Mouse (Mus musculus) myocyte (in vitro differentiated cells): ENCODE measurements around the gene Hpcal1. TPM values are rescaled to one million over a fixed set of nuclear protein-coding genes. Genes with fewer than 3 reads are reported as not detected.

Experiments
- H3K27me3 ChIP-seq: one replicate; pipeline ENCODE4 v1.6.1; 2011; ENCODE audit not compliant: control insufficient read depth, insufficient read depth, insufficient read length
- H3K36me3 ChIP-seq: one replicate; pipeline ENCODE4 v1.6.1; 2011; ENCODE audit not compliant: control insufficient read depth, insufficient read depth
- H3K4me2 ChIP-seq: one replicate; pipeline ENCODE4 v1.6.1; 2011; ENCODE audit warnings: low read depth, control low read depth
- H3K4me3 ChIP-seq: one replicate; pipeline ENCODE4 v1.5.1; 2011; ENCODE audit warnings: mild to moderate bottlenecking, control low read depth, moderate library complexity
- H3K79me2 ChIP-seq: one replicate; pipeline ENCODE4 v1.6.1; 2011; ENCODE audit not compliant: control insufficient read depth, insufficient read depth
- H3ac ChIP-seq: one replicate; pipeline ENCODE4 v1.6.1; 2011; ENCODE audit not compliant: control insufficient read depth, insufficient read length
- CEBPB ChIP-seq: IDR thresholded peaks from 2 replicates; pipeline ENCODE4 v1.6.1; 2011; ENCODE audit warnings: mild to moderate bottlenecking, moderate library complexity; ENCODE audit not compliant: poor library complexity, insufficient read depth, severe bottlenecking
- E2F4 ChIP-seq: IDR thresholded peaks from one replicate; pipeline ENCODE4 v1.6.1; 2011; ENCODE audit warnings: mild to moderate bottlenecking, control low read depth, moderate library complexity; ENCODE audit not compliant: insufficient read depth
- MAX ChIP-seq: IDR thresholded peaks from one replicate; pipeline ENCODE4 v1.6.1; 2011; ENCODE audit warnings: low read depth, mild to moderate bottlenecking, control low read depth
- MYOD1 ChIP-seq, 3 experiments: IDR thresholded peaks; one replicate each; pipeline ENCODE4 v1.6.1; 2011; ENCODE audit warnings: control low read depth in 2 of 3, low read depth in 2 of 3, mild to moderate bottlenecking in 2 of 3, moderate library complexity in 1 of 3; ENCODE audit not compliant: insufficient read length in 2 of 3, control insufficient read depth in 1 of 3
- MYOG ChIP-seq, 3 experiments: IDR thresholded peaks; one replicate each; pipeline ENCODE4 v1.6.1; 2011; ENCODE audit warnings: control low read depth in 2 of 3, low read depth in 2 of 3, mild to moderate bottlenecking in 2 of 3; ENCODE audit not compliant: insufficient read length in 2 of 3, control insufficient read depth in 1 of 3, insufficient read depth in 1 of 3
- POLR2A ChIP-seq: IDR thresholded peaks from one replicate; pipeline ENCODE4 v1.6.1; 2011; ENCODE audit warnings: low read depth, mild to moderate bottlenecking, control low read depth, moderate library complexity; ENCODE audit not compliant: insufficient read length
- POLR2AphosphoS2 ChIP-seq: IDR thresholded peaks from one replicate; pipeline ENCODE4 v1.6.1; 2011; ENCODE audit warnings: low read depth, control low read depth; ENCODE audit not compliant: insufficient read length
- REST ChIP-seq: IDR thresholded peaks from one replicate; pipeline ENCODE4 v1.6.1; 2011; ENCODE audit warnings: mild to moderate bottlenecking, control low read depth, moderate library complexity; ENCODE audit not compliant: insufficient read depth, insufficient read length
- SRF ChIP-seq: IDR thresholded peaks from one replicate; pipeline ENCODE4 v1.6.1; 2011; ENCODE audit warnings: low read depth; ENCODE audit not compliant: control insufficient read depth, insufficient read length
- TCF12 ChIP-seq: IDR thresholded peaks from one replicate; pipeline ENCODE4 v1.6.1; 2011; ENCODE audit warnings: mild to moderate bottlenecking, control low read depth; ENCODE audit not compliant: poor library complexity, insufficient read depth, severe bottlenecking
- TCF3 ChIP-seq: IDR thresholded peaks from one replicate; pipeline ENCODE4 v1.6.1; 2011; ENCODE audit warnings: low read depth, control low read depth; ENCODE audit not compliant: insufficient read length
- USF1 ChIP-seq: IDR thresholded peaks from one replicate; pipeline ENCODE4 v1.6.1; 2011; ENCODE audit warnings: low read depth, mild to moderate bottlenecking, control low read depth, moderate library complexity
- polyA plus RNA-seq: library from polyadenylated mRNA; unstranded; fragments of >200 nt; fragmentation: generic; extraction: Trizol; gene quantifications from one replicate; pipeline ENCODE4 v1.2.1, GENCODE M21; 2012; ENCODE audit warnings: missing spikeins

Gene Hpcal1
- polyA plus RNA-seq, 1 experiment, result 89.4 TPM

- H3K4me2 ChIP-seq, result no peak overlapping the region
- TF ChIP-seq MYOG (IDR thresholded peaks at IDR 0.05; ENCODE audit: control insufficient read depth in 1 of 3, insufficient read depth in 1 of 3, insufficient read length in 2 of 3, low read depth in 2 of 3) (peak in 1 of 3 experiments; percentile 15), E2F4 (no peak), MAX (no peak), POLR2A (no peak)
- H3K4me3 ChIP-seq, result no peak overlapping the region
- H3ac ChIP-seq, result no peak overlapping the region
- H3K79me2 ChIP-seq, result peaks cover 100% of the 10 kb centered on the region
- no peaks in the 10 kb centered on the region for H3K36me3 ChIP-seq
- no peaks in the 10 kb centered on the region for H3K27me3 ChIP-seq
These were observed 19.5 kb downstream of the Hpcal1 start for GRCm38 (mm10) chr12:17709926-17710746.

GRCm38 (mm10) chr12:17710747-17711092 lies 20.1 kb downstream of the Hpcal1 start:
- peaks cover 100% of the 10 kb centered on the region for H3K79me2 ChIP-seq
- H3K27me3 ChIP-seq, result no peaks in the 10 kb centered on the region
- no peak overlapping the region for H3K4me2 ChIP-seq
- no peak overlapping the region for H3K4me3 ChIP-seq
- no peak for TF ChIP-seq E2F4
- no peak for TF ChIP-seq CEBPB
- no peak for TF ChIP-seq POLR2AphosphoS2
- no peaks in the 10 kb centered on the region for H3K36me3 ChIP-seq
- H3ac ChIP-seq, result no peak overlapping the region

GRCm38 (mm10) chr12:17711731-17712388 lies 21.2 kb downstream of the Hpcal1 start:
- Histone ChIP-seq H3K36me3 (no peaks in the 10 kb centered on the region), H3ac (no peak overlapping the region), H3K4me2 (no peak overlapping the region), H3K4me3 (no peak overlapping the region), H3K79me2 (peaks cover 99% of the 10 kb centered on the region), H3K27me3 (no peaks in the 10 kb centered on the region)
- TF ChIP-seq MYOD1 (IDR thresholded peaks at IDR 0.05; ENCODE audit: control insufficient read depth in 1 of 3, insufficient read length in 2 of 3, low read depth in 2 of 3) (peak in 1 of 3 experiments; percentile 65), REST (no peak)

GRCm38 (mm10) chr12:17712571-17712970 lies 21.9 kb downstream of the Hpcal1 start:
- no peak overlapping the region for H3K4me2 ChIP-seq
- H3K79me2 ChIP-seq, result peaks cover 99% of the 10 kb centered on the region
- no peak overlapping the region for H3K4me3 ChIP-seq
- no peak overlapping the region for H3ac ChIP-seq
- TF ChIP-seq USF1, result no peak
- no peak for TF ChIP-seq MYOG (IDR thresholded peaks at IDR 0.05; ENCODE audit: control insufficient read depth in 1 of 3, insufficient read depth in 1 of 3, insufficient read length in 2 of 3, low read depth in 2 of 3)
- no peak for TF ChIP-seq MYOD1 (IDR thresholded peaks at IDR 0.05; ENCODE audit: control insufficient read depth in 1 of 3, insufficient read length in 2 of 3, low read depth in 2 of 3)
- no peak for TF ChIP-seq TCF12
- TF ChIP-seq CEBPB, result no peak
- TF ChIP-seq MAX, result no peak
- TF ChIP-seq POLR2A, result no peak
- TF ChIP-seq TCF3, result no peak
- no peaks in the 10 kb centered on the region for H3K36me3 ChIP-seq
- no peaks in the 10 kb centered on the region for H3K27me3 ChIP-seq

GRCm38 (mm10) chr12:17715720-17716478 lies 25.2 kb downstream of the Hpcal1 start:
- Histone ChIP-seq H3K27me3 (no peaks in the 10 kb centered on the region), H3K79me2 (peaks cover 94% of the 10 kb centered on the region), H3K36me3 (no peaks in the 10 kb centered on the region), H3ac (no peak overlapping the region), H3K4me3 (no peak overlapping the region), H3K4me2 (no peak overlapping the region)
- TF ChIP-seq USF1 (no peak), POLR2A (no peak), SRF (no peak), E2F4 (no peak), MYOD1 (IDR thresholded peaks at IDR 0.05; ENCODE audit: control insufficient read depth in 1 of 3, insufficient read length in 2 of 3, low read depth in 2 of 3) (no peak), MAX (no peak), MYOG (IDR thresholded peaks at IDR 0.05; ENCODE audit: control insufficient read depth in 1 of 3, insufficient read depth in 1 of 3, insufficient read length in 2 of 3, low read depth in 2 of 3) (no peak)
